Mouse (Mus musculus) retina, postnatal 1 day (tissue): ENCODE measurements around the gene Cmah.

Experiments
- DNase-seq: peaks from one replicate; pipeline ENCODE4 v3.0.0-alpha.2; 2012

The Cmah gene

DNA sequence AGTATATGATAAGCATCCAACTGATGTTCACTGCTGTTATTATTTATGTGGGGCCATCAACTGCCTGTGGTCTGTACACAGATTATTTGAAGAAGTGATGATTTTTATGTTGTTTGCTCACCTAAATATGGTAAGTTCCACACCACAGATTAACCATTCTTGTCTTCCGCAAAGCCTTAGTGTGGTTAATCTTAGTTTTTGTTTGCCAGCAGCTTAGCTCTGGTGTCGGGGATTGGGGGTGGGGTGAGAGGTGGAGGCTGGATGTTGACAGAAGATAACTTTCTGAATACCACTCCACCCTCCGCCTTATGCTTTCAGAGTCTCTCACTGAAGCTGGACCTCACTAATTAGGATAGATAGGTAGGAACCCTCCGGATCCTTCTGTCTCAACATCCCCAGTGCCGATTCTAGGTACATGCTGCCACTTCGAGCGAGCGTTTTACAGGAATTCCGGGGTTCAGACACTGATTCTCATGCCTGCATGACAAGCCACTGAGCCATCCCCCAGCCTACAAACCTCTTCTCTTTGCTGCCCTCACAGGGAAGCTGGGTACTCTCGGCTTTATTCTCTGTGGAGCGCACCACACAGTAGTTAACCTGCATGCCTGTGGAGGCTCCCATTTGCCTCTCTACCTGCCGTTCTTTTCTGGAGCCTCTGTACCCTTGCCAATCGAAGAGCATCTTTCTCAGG lies 92.5 kb downstream of the Cmah start:
- no peak for DNase-seq

DNA sequence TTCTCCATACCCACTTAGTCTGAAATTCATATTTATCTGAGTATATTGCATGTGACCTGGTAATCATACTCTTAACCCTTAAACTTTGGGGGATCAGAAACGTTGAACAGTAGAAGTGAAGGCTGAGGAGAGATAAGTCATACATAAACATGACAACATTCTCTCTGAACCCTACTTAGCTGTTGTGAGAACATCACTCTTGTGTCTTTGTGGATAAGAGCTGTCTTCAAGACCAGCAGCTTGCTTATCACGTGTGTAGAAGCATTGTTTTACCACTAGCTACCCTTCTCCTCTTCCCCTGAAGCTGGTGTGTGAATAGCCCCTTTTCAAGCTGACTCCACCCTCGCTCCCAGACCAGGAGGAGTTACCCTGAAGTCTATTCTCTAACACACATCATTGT lies 94.8 kb downstream of the Cmah start:
- no peak for DNase-seq

DNA sequence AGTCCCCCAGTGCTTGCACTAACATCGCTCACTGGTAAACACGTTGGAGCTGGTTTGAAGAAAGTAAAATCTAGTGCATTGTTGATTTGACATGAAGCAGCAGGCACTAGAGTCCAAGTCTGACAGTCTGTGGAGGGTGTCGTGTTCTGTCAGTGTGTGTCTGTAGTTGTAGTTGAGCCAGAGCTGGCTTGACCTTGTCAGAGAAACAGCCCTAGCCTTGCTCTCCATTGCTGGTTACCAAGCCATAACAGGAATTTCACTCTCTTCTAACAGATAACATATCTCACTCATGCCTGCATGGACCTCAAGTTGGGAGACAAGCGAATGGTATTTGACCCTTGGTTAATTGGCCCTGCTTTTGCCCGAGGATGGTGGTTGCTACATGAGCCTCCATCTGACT lies 103.0 kb downstream of the Cmah start:
- no peak for DNase-seq

DNA sequence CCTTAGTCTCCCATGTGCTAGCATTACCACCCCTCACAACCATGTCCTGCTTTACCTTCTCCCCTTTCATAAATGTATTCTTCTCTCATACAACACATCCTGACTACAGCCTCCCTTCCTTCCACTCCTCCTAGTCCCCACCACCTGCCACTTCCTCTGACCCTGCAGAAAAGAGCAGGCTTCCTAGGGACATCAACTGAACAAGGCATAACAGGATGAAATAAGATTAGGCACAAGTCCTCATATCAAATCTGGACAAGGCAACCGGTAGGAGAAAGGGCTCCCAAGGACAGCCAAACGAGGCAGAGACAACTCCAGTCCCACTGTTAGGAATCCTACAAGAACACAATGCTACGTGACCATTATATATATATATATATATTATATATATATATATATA lies 104.4 kb downstream of the Cmah start:
- no peak for DNase-seq

DNA sequence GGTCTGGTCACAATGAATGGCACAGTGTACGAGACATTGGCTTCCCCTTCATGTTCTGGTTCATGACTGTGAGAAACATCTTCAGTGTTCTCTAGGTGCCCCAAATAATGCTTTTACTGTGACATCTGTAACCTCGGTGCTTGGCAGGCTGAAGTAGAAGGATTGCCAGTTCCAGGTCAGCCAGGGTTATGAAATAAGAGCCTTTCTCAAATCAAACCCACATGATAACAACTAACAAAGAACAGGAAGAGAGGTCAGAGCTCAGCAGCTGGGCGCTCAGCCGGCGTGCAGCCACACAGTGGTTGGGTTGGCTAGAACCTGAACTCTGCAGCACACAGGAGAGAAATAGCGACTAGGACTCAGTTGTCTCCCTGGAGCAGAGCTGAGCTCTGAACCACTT lies 115.1 kb downstream of the Cmah start:
- no peak for DNase-seq

DNA sequence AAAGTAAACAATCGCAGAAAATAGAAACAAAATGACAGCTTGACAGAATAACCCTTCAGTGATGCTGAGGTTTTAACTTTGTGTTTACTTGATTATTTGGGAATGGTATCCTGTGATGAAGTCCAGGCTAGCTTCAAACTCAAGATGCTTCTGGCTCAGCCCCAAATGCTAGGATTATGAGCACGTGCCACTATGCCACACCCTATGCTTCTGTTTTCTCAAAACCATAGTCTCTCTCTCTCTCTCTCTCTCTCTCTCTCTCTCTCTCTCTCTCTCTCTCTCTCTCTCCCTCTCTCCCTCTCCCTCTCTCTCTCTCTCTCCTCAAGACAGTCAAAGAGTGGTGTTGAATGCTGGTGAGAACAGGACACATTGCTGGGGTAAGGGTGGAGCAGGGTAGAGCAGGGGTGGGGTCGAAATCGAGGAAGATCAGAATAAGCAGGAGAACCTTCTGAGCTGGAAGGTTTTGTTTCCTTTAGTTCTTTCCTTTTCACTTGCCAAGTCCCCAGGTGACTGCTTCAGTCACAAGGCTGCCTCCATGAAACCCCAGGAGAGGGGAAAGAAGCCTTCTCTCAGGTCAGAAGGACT lies 116.7 kb downstream of the Cmah start:
- no peak for DNase-seq

DNA sequence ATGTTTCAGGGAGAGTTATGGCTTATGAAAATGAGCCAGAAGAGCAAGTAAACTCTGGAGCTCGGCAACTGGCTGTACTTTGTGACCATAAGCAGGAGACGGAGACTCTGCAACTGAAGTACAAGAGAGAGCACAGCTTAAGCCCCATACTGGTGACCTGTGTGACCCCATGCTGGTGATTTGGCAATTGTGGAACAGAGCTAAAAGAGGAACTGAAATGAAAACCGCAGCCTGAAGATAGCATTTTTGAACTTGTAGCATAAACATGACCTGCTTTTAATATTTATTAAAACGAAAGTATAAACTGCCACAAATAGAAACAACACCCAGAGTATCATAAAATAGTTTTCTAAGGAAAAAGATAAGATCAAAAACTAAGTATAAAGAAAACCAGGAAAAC lies 117.5 kb downstream of the Cmah start:
- no peak for DNase-seq

DNA sequence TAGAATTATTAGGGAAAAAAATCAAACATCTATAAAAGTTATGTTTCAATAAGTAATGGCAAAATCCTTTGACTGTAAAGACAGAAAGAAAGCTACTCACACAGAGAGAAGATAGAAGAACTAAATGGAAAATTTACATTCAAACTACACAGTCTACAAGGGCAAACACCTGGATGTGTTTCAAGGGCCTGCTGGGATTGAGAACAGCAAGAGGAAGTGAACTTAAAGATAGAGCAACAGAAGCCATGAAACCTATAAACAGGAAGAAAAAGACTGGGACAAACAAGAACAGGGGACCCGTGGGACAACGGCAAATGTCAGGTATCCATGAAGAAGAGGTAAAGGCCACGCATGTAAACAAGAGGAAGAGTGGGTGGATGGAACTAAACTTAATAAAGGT lies 118.0 kb downstream of the Cmah start:
- DNase-seq, result no peak

DNA sequence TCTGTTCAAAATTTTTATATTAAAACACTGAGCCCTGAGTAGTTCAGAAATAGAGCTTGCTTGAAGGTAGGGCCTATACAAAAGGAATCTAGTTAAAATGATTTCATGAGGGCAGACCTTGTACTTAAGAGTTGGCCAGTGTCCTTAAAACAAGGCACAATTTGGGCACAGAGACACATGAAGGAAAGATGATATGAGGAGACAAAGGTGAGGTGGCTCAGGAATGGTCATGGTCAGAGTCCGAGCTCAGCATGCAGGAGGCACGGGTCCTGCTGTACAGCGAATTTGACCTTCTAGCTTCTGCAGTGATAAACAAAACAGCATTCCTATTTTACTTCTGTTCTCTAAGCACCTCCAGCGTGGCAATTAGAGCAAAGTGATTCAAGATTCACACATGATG lies 118.9 kb downstream of the Cmah start:
- DNase-seq, result no peak

DNA sequence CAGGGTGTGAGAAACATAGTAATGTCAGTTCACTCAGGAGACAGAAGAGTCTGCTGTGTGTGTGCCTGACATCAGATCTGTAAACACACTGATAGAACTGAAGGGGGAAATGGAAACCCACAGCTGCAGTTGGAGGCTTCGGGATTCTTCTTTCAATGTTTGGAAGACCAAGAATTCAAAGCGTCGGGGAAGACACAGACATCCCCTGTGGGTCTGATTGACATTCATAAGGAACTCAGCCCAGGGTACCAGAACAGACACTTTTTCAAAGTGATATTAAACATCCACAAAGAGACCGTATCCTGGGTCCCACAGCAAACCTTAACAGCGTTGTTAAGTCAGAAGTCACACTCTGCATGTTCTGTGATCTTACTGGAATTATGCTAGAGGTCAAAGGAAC lies 119.8 kb downstream of the Cmah start:
- DNase-seq, result no peak

DNA sequence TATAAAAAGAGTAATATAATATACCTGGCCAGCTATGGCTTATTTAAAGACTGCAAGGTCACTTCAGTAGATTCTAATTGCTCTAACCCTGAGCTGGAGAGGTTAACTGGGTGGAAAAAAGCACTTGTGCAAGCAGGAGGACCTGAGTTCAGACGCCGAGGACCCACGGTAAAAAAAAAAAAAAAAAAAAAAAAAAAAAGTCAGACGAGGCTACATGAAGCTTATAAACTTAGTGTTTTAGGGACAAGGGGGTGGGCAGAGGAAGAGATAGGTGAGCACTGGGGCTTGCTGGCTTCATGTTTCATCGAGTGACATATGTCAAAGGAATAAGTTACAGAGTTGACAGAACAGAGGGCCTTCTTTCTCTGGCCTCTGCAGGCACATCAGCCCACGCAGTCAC lies 121.4 kb downstream of the Cmah start:
- DNase-seq, result no peak

DNA sequence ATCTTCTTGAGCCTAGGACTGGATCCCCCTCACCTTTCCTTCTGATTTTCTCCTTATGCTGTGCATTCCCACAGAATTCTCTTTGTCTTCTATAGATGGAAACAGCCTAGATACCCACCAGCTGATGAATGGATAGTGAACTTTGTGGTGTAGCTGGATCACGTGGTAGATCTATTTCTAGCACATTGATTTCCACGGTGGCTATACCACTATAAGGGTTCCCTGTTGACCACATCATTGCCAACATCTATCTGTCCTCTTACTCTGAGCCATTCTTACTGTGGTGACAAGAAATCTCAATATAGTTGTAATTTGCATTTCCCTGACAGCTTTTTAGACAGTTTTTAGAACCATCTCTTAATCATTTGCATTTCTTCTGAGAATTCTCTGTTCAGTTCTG lies 124.3 kb downstream of the Cmah start:
- DNase-seq, result no peak

DNA sequence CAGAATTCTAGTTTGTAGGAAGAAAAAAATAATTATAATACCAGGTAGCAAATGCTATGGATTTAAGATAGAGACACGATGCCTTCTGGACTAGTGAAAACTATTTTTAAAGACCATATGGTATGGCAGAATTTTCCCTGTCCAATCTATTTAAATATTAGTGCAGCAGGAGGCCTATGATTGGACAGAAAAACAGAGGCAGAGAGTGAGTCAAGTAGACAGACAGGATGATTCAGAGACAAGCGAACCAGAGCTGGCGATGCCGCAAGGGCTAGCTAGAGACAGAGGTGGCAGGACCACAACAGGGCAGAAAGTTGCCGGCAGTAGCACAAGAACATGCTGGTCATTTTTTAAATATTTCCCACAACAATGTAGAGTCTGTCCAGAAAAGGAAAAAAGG lies 126.5 kb downstream of the Cmah start:
- DNase-seq, result no peak

DNA sequence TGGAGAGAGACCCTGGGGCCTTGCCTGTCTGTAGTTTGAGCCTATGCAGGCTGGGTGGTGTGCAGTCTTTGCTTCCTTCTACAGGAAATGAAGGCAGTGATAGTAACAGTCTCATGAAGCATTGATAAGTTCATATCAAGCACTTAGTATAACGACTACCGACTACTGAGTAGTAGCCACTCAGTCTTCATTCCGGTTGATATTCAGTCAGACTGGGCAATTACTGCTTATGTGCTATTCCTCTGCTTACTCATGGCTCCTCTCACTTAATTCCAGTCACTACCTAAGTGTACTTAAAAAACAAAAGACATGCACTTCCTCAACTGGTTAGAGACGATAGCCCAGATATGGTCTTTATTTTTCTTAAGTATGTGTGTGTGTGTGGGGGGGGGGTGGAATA lies 129.2 kb downstream of the Cmah start:
- no peak for DNase-seq

DNA sequence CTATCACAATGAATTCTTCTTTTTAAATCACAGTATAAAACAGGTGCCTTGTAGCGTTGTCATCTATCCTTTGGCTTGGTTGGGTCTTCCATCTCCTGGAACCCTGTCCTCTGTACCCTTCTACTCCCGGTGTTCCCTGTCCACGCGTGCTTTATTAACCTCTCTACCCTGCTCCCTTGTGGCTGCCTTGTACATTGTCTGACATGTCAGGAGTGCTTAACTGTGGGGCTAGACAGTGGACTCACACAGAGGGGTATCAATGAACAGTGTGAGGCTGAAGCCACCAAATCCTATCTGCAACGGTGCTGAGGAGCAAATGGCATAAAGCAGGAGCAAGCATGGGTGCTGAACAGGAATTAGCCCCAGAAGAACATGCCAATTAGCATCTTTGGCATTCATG lies 133.3 kb downstream of the Cmah start:
- DNase-seq, result no peak

DNA sequence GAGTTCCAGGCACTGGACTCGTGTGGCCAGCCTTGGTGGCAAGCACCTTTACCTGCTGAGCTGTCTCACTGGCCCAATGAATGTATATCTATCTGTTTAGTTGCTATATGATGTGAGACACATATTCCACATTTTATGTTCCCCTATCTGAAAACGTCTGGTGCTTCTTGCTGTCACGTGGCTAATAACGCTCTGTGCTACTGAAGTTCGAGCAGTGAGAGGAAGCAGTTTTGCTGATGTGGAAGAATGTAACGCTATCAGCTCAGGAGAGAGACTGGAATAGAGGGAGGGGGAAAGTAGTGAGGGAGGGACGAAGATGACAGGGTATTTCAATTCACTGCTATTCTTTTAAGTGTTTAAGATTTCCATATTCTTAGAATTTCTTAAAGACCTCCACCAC lies 136.6 kb downstream of the Cmah start:
- DNase-seq, result no peak

DNA sequence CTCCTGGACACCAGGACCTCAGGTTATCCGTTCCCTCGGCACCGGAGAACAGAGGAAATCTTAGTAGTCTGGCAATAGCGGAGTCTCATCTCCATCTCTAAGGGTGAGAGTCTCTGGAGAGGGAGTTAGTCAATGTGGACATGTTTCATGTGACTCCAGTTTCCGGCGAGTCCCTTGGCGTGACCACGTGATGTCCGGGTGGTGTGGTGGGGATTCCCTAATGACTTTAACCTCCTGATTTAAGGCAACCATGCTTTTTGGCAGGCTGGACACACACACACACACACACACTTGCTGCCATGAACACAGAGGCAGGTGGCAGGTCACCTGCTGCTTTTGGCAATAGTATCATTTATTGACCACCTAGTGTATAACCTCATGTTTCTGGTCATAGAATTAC lies 138.8 kb downstream of the Cmah start:
- no peak for DNase-seq

DNA sequence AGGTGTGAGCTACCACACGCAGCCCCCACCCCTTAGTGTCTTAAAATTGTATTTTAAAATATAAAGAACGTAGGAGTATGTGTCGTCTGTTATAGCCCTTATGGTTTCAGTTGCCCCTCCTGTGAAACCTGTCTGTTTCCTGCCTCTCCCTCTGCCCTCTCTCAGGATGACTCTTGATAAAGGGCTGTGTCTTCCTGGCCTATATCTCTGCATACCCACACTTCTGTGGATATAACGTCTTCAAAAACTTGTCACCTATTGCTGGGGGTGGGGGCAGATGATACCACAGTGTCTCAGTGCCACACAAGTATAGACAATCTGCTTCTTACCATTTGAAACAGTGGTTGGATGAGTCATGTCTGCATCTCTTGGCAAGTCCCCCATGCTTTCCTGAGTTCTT lies 140.6 kb downstream of the Cmah start:
- DNase-seq, result no peak

DNA sequence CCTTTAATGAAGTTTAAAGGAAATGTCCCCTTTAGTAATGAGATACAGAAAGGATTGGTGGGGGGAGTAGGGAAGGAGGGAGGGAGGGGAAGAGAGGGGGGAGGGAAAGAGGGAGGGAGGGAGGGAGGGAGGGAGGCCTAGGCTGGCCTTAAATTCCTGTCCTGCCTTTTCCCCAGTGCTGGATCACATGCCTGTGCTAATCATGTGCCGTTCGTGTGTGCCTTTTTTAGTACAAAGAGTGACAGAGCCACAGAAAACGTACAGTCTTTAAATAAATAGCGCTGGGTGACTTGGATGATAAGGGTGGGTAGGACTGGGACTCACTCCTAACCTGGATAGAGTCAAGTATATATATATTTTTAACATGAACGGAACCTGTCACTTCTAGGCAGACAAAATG lies 150.4 kb downstream of the Cmah start:
- no peak for DNase-seq

DNA sequence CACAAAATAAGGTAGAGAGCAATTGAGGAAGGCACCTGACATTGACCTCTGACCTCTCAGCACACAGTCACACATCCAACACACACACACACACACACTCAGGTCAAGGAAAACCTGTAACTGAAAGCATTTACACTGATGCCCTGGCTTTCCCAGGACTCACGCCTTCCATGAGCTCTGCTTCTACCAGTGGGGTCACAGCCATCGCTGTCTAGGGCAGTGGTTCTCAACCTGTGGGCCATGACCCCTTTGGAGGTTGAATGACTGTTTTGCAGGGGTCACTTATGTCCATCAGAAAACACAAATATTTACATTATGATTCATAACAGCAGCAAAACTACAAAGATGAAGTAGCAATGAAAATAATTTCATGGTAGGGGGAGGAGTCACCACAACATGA lies 152.3 kb downstream of the Cmah start:
- no peak for DNase-seq

DNA sequence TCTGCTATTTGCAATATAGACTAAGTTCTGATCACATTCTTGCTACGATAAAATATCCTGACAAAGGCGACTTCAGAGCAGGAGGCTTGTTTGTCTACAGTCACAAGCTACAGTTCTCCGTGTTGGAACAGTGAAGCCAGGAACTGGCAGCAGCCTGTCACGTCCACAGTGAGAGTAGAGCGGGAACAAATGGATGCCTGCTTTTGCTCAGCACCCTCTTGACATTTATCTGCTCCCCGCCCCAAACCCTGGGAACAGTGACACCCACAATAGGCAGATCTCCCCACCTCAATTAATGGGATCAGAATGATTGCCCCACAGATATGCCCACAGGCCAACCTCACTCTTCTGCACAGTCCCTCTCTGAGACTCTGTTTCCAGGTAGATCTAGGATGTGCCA lies 153.6 kb downstream of the Cmah start:
- DNase-seq, result no peak

DNA sequence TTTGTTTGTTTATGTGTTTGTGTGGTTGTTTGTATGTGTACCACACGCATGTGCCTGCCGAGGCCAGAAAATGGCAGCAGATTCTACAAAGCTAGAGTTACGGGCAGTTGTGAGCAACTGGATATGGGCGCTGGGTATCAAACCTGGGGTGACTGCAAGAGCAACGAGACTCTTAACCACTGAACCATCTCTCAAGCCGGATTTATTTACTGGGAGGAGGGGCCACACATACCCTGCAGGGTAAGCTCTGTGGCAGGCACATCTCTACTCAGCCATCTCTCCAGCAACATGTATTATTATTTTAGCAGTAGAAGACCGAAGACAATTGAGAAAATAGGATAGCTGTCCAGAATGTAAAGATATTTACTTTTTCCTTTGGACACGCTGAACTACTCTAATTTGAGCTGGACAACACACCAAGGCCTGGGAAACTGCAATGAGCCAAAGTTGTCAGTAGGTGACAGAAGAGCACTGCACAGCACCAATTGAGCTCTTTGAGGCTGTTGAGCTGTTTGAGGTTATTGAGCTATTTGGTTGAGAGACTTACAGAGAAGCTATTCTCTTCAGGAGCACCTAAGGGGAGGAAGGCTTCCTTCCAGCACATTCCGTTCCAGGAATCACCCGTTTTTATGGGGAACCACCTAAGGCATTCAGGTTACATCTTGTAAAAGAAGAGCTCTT lies 154.6 kb downstream of the Cmah start:
- DNase-seq, result peak; percentile 81

DNA sequence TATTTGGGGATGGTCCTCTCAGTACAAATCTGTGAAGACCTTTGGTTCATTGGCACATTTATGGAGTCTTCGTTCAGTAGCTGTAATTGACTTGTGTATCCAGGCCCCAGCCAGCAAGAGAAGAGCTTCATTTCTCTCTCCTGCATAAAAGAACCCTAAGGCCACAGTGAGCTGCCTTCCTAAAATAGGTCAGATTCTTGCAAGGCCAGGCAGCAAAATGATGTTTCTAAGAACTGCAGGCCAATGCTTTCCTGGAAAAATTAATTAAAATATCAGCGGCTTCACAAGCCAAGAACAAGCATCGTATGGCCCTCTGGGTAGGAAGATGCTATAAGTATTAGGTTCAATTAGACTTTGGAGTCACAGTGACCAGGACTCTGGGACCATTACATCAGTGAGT lies 156.5 kb downstream of the Cmah start:
- peak; percentile 20 for DNase-seq

DNA sequence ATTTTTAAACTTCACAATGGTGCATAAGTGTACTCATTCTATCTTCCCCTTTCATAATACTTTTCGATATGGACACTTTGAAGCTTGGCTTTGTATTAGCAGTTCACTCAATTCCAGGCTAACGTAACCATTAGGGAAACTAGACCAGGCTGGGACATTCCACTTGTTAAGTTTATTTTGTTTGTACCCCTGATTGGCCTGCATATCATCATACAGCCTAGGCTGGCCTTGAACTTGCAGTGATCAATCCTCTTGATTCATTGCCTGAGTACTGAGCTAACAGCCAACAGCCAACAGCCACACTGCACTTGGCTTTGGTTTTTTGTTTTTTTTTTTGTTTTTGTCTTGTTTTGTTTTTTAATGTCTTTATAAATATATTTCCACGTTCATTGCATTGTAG lies 157.6 kb downstream of the Cmah start:
- no peak for DNase-seq

DNA sequence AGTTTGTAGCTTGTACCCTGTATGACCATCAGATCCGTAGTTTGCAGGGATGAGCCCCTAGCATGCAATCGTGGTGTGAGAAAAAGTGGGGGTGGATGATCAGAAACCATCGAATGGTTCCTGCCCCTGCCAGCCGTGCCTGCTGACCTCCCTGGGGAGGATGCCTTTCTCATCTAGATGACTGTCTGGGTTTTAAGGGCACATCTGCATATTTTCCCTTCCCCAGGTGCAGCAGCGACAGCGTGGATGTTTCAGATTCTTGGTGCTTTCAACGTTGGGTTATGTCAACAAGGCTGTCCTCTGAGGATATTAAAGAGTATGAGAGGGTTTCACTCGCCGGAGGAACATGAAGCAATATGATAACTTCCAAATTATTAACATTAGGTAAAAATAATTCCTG lies 158.8 kb downstream of the Cmah start:
- DNase-seq, result no peak
